Mouse (Mus musculus) fibroblast of lung, adult 2 months (primary cell): ENCODE data around the gene Cast.

Source experiments
- DNase-seq: peaks from one replicate; pipeline ENCODE4 v3.0.0-alpha.2; 2011; ENCODE audit warnings: low read depth

Gene Cast

GRCm38 (mm10) chr13:74808152-74808929, at the start of gene Cast:
Gene Cast (minus strand): TSS chr13:74808810.
- DNase-seq = peak; percentile 49

- peak; percentile 64 for DNase-seq
Observed at GRCm38 (mm10) chr13:74854338-74855047, 45.9 kb upstream of the Cast start.

- no peak for DNase-seq
Observed at GRCm38 (mm10) chr13:74850823-74851222, 42.2 kb upstream of the Cast start.

GRCm38 (mm10) chr13:74845886-74846285, 37.3 kb upstream of the Cast start:
- DNase-seq = no peak

- no peak for DNase-seq
Observed at GRCm38 (mm10) chr13:74834543-74834942, 25.9 kb upstream of the Cast start.

- DNase-seq = peak; percentile 57
Observed at GRCm38 (mm10) chr13:74822095-74822494, 13.5 kb upstream of the Cast start.

- DNase-seq = no peak
Observed at GRCm38 (mm10) chr13:74815753-74816152, 7.1 kb upstream of the Cast start.

- DNase-seq = peak; percentile 34
Observed at GRCm38 (mm10) chr13:74807446-74808151, 1.0 kb downstream of the Cast start.

GRCm38 (mm10) chr13:74806934-74807333, 1.7 kb downstream of the Cast start:
- DNase-seq = no peak

GRCm38 (mm10) chr13:74794435-74794834, 14.2 kb downstream of the Cast start:
- DNase-seq = no peak

- no peak for DNase-seq
Observed at GRCm38 (mm10) chr13:74787681-74788080, 20.9 kb downstream of the Cast start.

GRCm38 (mm10) chr13:74772151-74772550, 36.5 kb downstream of the Cast start:
- DNase-seq = no peak

GRCm38 (mm10) chr13:74770480-74770879, 38.1 kb downstream of the Cast start:
- peak; percentile 95 for DNase-seq

GRCm38 (mm10) chr13:74769871-74770270, 38.7 kb downstream of the Cast start:
- DNase-seq = peak; percentile 24

- peak; percentile 49 for DNase-seq
Observed at GRCm38 (mm10) chr13:74767186-74767585, 41.4 kb downstream of the Cast start.

GRCm38 (mm10) chr13:74762741-74763140, 45.9 kb downstream of the Cast start:
- DNase-seq = no peak

- DNase-seq = no peak
Observed at GRCm38 (mm10) chr13:74759152-74759551, 49.5 kb downstream of the Cast start.

- DNase-seq = no peak
Observed at GRCm38 (mm10) chr13:74743219-74743618, 65.4 kb downstream of the Cast start.

GRCm38 (mm10) chr13:74736396-74736795, 72.2 kb downstream of the Cast start:
- DNase-seq = no peak

- DNase-seq = no peak
Observed at GRCm38 (mm10) chr13:74735834-74736233, 72.8 kb downstream of the Cast start.

GRCm38 (mm10) chr13:74733726-74734125, 74.9 kb downstream of the Cast start:
- DNase-seq = no peak

GRCm38 (mm10) chr13:74719002-74719401, 89.6 kb downstream of the Cast start:
- no peak for DNase-seq

- no peak for DNase-seq
Observed at GRCm38 (mm10) chr13:74696225-74696624, 112.4 kb downstream of the Cast start.
